Mouse (Mus musculus) kidney, adult 2 months (tissue): ENCODE data around the gene Gja5.

Experiments
- CTCF ChIP-seq: fragments of 200-500 bp; conservative IDR thresholded peaks from 2 replicates; pipeline ENCODE4 v1.5.1; 2011; ENCODE audit warnings: low read depth, mild to moderate bottlenecking, control low read depth, low read length, moderate library complexity, mixed read lengths; ENCODE audit not compliant: insufficient read depth, insufficient read length
- POLR2A ChIP-seq: fragments of 200-500 bp; IDR thresholded peaks from one replicate; pipeline ENCODE4 v1.6.1; 2011; ENCODE audit warnings: low read depth, low read length, control low read depth

- no peak for TF ChIP-seq POLR2A
- TF ChIP-seq CTCF, result no peak
Measured at GRCm38 (mm10) chr3:96855833-96856232, 48.7 kb upstream of the Gja5 start.
